Mouse (Mus musculus): ENCODE measurements at regions not wholly inside any gene's neighbourhood (a gene's known extent, or its start where the extent isn't known, plus 50 kb on each side); places are given as distances from the start of the nearest gene placed in this dataset.

DNA sequence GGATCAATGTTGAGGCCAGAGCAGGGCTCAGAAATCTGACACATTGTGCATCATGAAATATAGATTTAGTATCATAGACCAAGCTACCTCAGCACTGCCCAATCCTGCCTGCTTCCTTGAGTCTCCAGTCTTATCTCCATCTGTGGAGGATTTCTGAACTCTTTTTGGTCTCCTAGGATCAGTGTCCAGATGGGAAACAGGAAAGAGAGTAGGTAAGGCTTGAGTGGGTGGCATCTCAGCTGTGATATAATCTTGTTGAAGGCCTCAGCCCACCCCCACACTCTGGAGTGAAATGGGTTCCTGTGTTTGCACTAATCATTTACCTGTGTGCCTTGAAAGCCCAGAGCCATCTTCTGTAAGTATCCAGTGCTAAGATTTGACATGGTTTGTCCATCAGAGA, 74.3 kb upstream of the Aff3 start:
- Histone ChIP-seq H3K9me3 (ENCODE audit: control insufficient read depth, low read length) (no peaks in the 10 kb centered on the region), H3K9ac (ENCODE audit: low read length) (no peak overlapping the region), H3K36me3 (ENCODE audit: control insufficient read depth, insufficient read depth, low read length) (no peaks in the 10 kb centered on the region), H3K4me3 (ENCODE audit: control insufficient read depth in 1 of 2, insufficient read depth in 1 of 2, low read depth in 1 of 2, low read length in 2 of 2) (no peak overlapping the region), H3K4me2 (ENCODE audit: low read length) (no peak overlapping the region), H3K4me1 (ENCODE audit: control insufficient read depth in 2 of 2, insufficient read depth in 2 of 2, low read length in 2 of 2) (peaks cover 0 to 2% of the 10 kb centered on the region in 2 experiments; a peak in 1 of 4 replicates), H3K27ac (replicated peaks in 1 of 2; ENCODE audit: control insufficient read depth in 1 of 2, insufficient read depth in 1 of 2, low read depth in 2 of 2, low read length in 2 of 2) (no peak overlapping the region), H3K27me3 (ENCODE audit: control insufficient read depth, insufficient read depth, low read length) (no peaks in the 10 kb centered on the region)
- ATAC-seq (ENCODE audit: insufficient number of reproducible peaks, insufficient read depth, low FRiP score, low read depth) = no peak

DNA sequence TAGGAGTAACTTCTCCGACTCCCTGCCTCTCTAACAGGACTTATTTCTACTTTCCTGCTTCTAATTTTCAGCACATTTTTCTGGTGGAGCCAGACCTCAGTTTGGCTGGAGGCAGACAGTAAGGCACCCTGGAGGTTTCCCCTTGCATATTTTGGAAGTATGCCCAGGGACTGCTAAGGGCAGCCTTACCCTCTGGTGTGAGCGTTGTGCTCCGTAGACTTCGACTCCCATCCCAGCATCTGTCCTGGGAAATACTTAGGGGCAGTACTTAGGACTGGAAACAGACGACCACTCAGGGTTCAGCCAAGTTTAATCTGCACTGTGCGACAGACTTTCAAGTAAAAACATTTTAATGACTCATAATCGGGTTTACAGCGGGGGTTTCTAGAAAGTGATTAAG, 71.0 kb upstream of the Aff3 start:
- Histone ChIP-seq H3K4me3 (ENCODE audit: control insufficient read depth in 1 of 2, insufficient read depth in 1 of 2, low read depth in 1 of 2, low read length in 2 of 2) (no peak overlapping the region), H3K4me2 (ENCODE audit: low read length) (no peak overlapping the region), H3K27me3 (ENCODE audit: control insufficient read depth, insufficient read depth, low read length) (no peaks in the 10 kb centered on the region), H3K4me1 (ENCODE audit: control insufficient read depth in 2 of 2, insufficient read depth in 2 of 2, low read length in 2 of 2) (peaks cover 0 to 2% of the 10 kb centered on the region in 2 experiments; a peak in 1 of 4 replicates), H3K9me3 (ENCODE audit: control insufficient read depth, low read length) (no peaks in the 10 kb centered on the region), H3K27ac (replicated peaks in 1 of 2; ENCODE audit: control insufficient read depth in 1 of 2, insufficient read depth in 1 of 2, low read depth in 2 of 2, low read length in 2 of 2) (0 out of 4 replicates have a peak overlapping the region, but pooled peaks of 1 of the 2 experiments have one; percentile 30), H3K36me3 (ENCODE audit: control insufficient read depth, insufficient read depth, low read length) (no peaks in the 10 kb centered on the region), H3K9ac (ENCODE audit: low read length) (no peak overlapping the region)
- no peak for ATAC-seq (ENCODE audit: insufficient number of reproducible peaks, insufficient read depth, low FRiP score, low read depth)
- 67% methylated on average over 8 of the region's 8 CpGs for WGBS

DNA sequence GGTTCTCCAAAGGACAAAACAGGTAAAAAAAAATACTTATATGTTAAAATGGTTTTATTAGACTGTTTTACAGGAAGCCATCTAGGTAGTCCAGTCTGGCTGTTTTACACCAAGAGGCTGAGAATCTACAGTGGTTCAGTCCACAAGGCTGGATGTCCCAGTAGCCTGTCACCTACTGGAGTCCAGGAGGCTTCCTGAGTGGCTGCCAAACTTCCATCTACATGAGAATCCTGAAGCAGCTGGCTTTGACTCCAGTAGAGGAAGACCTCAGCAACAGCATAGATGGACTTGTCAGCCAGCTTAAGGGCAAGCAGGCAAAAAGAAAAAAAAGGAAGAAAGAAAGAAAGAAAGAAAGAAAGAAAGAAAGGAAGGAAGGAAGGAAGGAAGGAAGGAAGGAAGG, 68.4 kb upstream of the Aff3 start:
- H3K4me2 ChIP-seq (ENCODE audit: low read length) = no peak overlapping the region
- H3K36me3 ChIP-seq (ENCODE audit: control insufficient read depth, insufficient read depth, low read length) = no peaks in the 10 kb centered on the region
- peaks cover 4 to 7% of the 10 kb centered on the region in 2 experiments; a peak in 1 of 4 replicates for H3K4me1 ChIP-seq (ENCODE audit: control insufficient read depth in 2 of 2, insufficient read depth in 2 of 2, low read length in 2 of 2)
- H3K4me3 ChIP-seq (ENCODE audit: control insufficient read depth in 1 of 2, insufficient read depth in 1 of 2, low read depth in 1 of 2, low read length in 2 of 2) = no peak overlapping the region
- H3K9me3 ChIP-seq (ENCODE audit: control insufficient read depth, low read length) = no peaks in the 10 kb centered on the region
- no peaks in the 10 kb centered on the region for H3K27me3 ChIP-seq (ENCODE audit: control insufficient read depth, insufficient read depth, low read length)
- H3K27ac ChIP-seq (replicated peaks in 1 of 2; ENCODE audit: control insufficient read depth in 1 of 2, insufficient read depth in 1 of 2, low read depth in 2 of 2, low read length in 2 of 2) = no peak overlapping the region
- ATAC-seq (ENCODE audit: insufficient number of reproducible peaks, insufficient read depth, low FRiP score, low read depth) = no peak
- no peak overlapping the region for H3K9ac ChIP-seq (ENCODE audit: low read length)

GRCm38 (mm10) chr1:38729977-38730782, 65.4 kb upstream of the Aff3 start:
- ATAC-seq (ENCODE audit: insufficient number of reproducible peaks, insufficient read depth, low FRiP score, low read depth) = no peak
- H3K9ac ChIP-seq (ENCODE audit: low read length) = no peak overlapping the region
- H3K27ac ChIP-seq (replicated peaks in 1 of 2; ENCODE audit: control insufficient read depth in 1 of 2, insufficient read depth in 1 of 2, low read depth in 2 of 2, low read length in 2 of 2) = no peak overlapping the region
- no peak overlapping the region for H3K4me2 ChIP-seq (ENCODE audit: low read length)
- 72% methylated on average over 10 of the region's 10 CpGs for WGBS
- H3K36me3 ChIP-seq (ENCODE audit: control insufficient read depth, insufficient read depth, low read length) = no peaks in the 10 kb centered on the region
- H3K4me1 ChIP-seq (ENCODE audit: control insufficient read depth in 2 of 2, insufficient read depth in 2 of 2, low read length in 2 of 2) = peaks cover 2 to 7% of the 10 kb centered on the region in 2 experiments; a peak in 1 of 4 replicates
- H3K9me3 ChIP-seq (ENCODE audit: control insufficient read depth, low read length) = no peaks in the 10 kb centered on the region
- H3K4me3 ChIP-seq (ENCODE audit: control insufficient read depth in 1 of 2, insufficient read depth in 1 of 2, low read depth in 1 of 2, low read length in 2 of 2) = no peak overlapping the region
- no peaks in the 10 kb centered on the region for H3K27me3 ChIP-seq (ENCODE audit: control insufficient read depth, insufficient read depth, low read length)

- peaks cover 2 to 7% of the 10 kb centered on the region in 2 experiments; a peak in 1 of 4 replicates for H3K4me1 ChIP-seq (ENCODE audit: control insufficient read depth in 2 of 2, insufficient read depth in 2 of 2, low read length in 2 of 2)
- no peak overlapping the region for H3K27ac ChIP-seq (replicated peaks in 1 of 2; ENCODE audit: control insufficient read depth in 1 of 2, insufficient read depth in 1 of 2, low read depth in 2 of 2, low read length in 2 of 2)
- no peak overlapping the region for H3K4me2 ChIP-seq (ENCODE audit: low read length)
- no peak overlapping the region for H3K4me3 ChIP-seq (ENCODE audit: control insufficient read depth in 1 of 2, insufficient read depth in 1 of 2, low read depth in 1 of 2, low read length in 2 of 2)
- H3K9ac ChIP-seq (ENCODE audit: low read length) = no peak overlapping the region
- H3K9me3 ChIP-seq (ENCODE audit: control insufficient read depth, low read length) = peaks cover 5% of the 10 kb centered on the region; the same call in 1 of the 2 replicates
- no peaks in the 10 kb centered on the region for H3K36me3 ChIP-seq (ENCODE audit: control insufficient read depth, insufficient read depth, low read length)
- H3K27me3 ChIP-seq (ENCODE audit: control insufficient read depth, insufficient read depth, low read length) = no peaks in the 10 kb centered on the region
- WGBS = 83% methylated on average over 9 of the region's 9 CpGs
- ATAC-seq (ENCODE audit: insufficient number of reproducible peaks, insufficient read depth, low FRiP score, low read depth) = no peak
These were observed 61.0 kb upstream of the Aff3 start for GRCm38 (mm10) chr1:38725805-38726204.

DNA sequence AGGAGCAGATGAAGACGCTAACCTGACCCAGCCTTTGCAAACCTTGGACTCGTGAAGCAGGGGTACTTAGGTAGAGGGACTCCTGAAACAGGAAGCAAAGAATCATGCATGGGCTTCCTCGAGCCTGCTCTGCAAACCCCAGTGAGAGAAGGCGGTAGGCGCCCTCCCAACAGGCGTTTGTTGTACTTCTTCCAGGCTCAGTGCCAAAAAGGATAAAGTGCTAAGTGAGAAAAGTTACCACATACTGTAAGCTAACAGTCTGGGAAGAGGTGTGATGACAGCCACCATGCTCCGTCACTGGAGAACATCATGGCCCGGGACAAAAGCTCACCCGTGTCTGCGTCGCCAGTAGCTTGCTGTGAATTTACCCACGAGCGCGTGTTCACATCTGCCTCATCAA, 59.9 kb upstream of the Aff3 start:
- Histone ChIP-seq H3K9ac (ENCODE audit: low read length) (no peak overlapping the region), H3K4me2 (ENCODE audit: low read length) (no peak overlapping the region), H3K36me3 (ENCODE audit: control insufficient read depth, insufficient read depth, low read length) (no peaks in the 10 kb centered on the region), H3K4me1 (ENCODE audit: control insufficient read depth in 2 of 2, insufficient read depth in 2 of 2, low read length in 2 of 2) (peaks cover 2% of the 10 kb centered on the region in 2 experiments; a peak in 1 of 4 replicates), H3K27me3 (ENCODE audit: control insufficient read depth, insufficient read depth, low read length) (no peaks in the 10 kb centered on the region), H3K27ac (replicated peaks in 1 of 2; ENCODE audit: control insufficient read depth in 1 of 2, insufficient read depth in 1 of 2, low read depth in 2 of 2, low read length in 2 of 2) (no peak overlapping the region), H3K4me3 (ENCODE audit: control insufficient read depth in 1 of 2, insufficient read depth in 1 of 2, low read depth in 1 of 2, low read length in 2 of 2) (no peak overlapping the region), H3K9me3 (ENCODE audit: control insufficient read depth, low read length) (peaks cover 5% of the 10 kb centered on the region; the same call in 1 of the 2 replicates)
- 62% methylated on average over 14 of the region's 14 CpGs for WGBS
- ATAC-seq (ENCODE audit: insufficient number of reproducible peaks, insufficient read depth, low FRiP score, low read depth) = no peak

DNA sequence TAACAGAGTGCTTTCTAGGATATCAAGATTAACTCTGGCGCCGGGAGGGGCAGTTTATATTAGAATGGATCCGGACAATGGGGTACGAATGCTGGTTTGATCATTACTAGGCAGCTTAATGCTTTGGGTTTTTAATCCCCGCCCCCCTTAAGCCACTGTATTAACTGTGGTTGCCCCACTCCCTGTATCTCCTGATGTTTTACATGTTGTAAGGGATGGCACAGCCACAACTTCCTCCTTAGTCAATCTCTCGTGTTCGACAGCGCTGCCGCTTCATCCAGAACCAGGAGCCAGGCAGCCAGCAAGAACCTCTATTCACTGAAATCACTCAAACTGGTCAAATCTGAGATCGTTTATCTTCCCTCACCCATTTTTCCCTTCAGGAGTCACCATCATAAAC, 57.4 kb upstream of the Aff3 start:
- Histone ChIP-seq H3K9ac (ENCODE audit: low read length) (no peak overlapping the region), H3K9me3 (ENCODE audit: control insufficient read depth, low read length) (peaks cover 5% of the 10 kb centered on the region; the same call in 1 of the 2 replicates), H3K27me3 (ENCODE audit: control insufficient read depth, insufficient read depth, low read length) (no peaks in the 10 kb centered on the region), H3K36me3 (ENCODE audit: control insufficient read depth, insufficient read depth, low read length) (no peaks in the 10 kb centered on the region), H3K27ac (replicated peaks in 1 of 2; ENCODE audit: control insufficient read depth in 1 of 2, insufficient read depth in 1 of 2, low read depth in 2 of 2, low read length in 2 of 2) (no peak overlapping the region), H3K4me2 (ENCODE audit: low read length) (no peak overlapping the region), H3K4me1 (ENCODE audit: control insufficient read depth in 2 of 2, insufficient read depth in 2 of 2, low read length in 2 of 2) (no peaks in the 10 kb centered on the region), H3K4me3 (ENCODE audit: control insufficient read depth in 1 of 2, insufficient read depth in 1 of 2, low read depth in 1 of 2, low read length in 2 of 2) (no peak overlapping the region)
- 92% methylated on average over 10 of the region's 10 CpGs for WGBS
- no peak for ATAC-seq (ENCODE audit: insufficient number of reproducible peaks, insufficient read depth, low FRiP score, low read depth)

DNA sequence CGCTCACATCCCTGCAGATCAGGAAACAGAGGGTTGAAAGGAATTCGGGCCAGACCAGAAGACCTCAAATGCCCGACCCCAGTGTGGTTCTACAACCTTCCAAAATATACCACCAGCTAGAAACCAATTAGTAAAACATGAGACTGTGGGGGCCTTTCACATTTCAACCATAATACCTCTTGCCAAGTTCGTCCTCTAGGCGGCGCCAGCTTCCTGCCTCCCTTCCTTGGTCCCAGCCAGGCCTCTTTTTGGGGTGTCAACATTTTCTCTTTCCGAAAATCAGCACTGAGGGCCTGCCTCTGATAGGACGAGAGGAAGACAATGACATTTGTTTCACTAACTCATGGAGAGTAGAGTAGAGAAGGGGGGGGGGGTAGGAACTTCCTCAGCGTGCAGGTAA, 55.5 kb upstream of the Aff3 start:
- Histone ChIP-seq H3K36me3 (ENCODE audit: control insufficient read depth, insufficient read depth, low read length) (no peaks in the 10 kb centered on the region), H3K4me1 (ENCODE audit: control insufficient read depth in 2 of 2, insufficient read depth in 2 of 2, low read length in 2 of 2) (no peaks in the 10 kb centered on the region), H3K27ac (replicated peaks in 1 of 2; ENCODE audit: control insufficient read depth in 1 of 2, insufficient read depth in 1 of 2, low read depth in 2 of 2, low read length in 2 of 2) (no peak overlapping the region), H3K4me3 (ENCODE audit: control insufficient read depth in 1 of 2, insufficient read depth in 1 of 2, low read depth in 1 of 2, low read length in 2 of 2) (no peak overlapping the region), H3K9ac (ENCODE audit: low read length) (no peak overlapping the region), H3K4me2 (ENCODE audit: low read length) (no peak overlapping the region), H3K27me3 (ENCODE audit: control insufficient read depth, insufficient read depth, low read length) (no peaks in the 10 kb centered on the region), H3K9me3 (ENCODE audit: control insufficient read depth, low read length) (peaks cover 5% of the 10 kb centered on the region; the same call in 1 of the 2 replicates)
- no peak for ATAC-seq (ENCODE audit: insufficient number of reproducible peaks, insufficient read depth, low FRiP score, low read depth)
- 42% methylated on average over 9 of the region's 9 CpGs for WGBS

Data from heart, embryonic 14.5 days (tissue).